Mouse (Mus musculus): Measurements from ENCODE around the gene H2-DMb2.

DNA sequence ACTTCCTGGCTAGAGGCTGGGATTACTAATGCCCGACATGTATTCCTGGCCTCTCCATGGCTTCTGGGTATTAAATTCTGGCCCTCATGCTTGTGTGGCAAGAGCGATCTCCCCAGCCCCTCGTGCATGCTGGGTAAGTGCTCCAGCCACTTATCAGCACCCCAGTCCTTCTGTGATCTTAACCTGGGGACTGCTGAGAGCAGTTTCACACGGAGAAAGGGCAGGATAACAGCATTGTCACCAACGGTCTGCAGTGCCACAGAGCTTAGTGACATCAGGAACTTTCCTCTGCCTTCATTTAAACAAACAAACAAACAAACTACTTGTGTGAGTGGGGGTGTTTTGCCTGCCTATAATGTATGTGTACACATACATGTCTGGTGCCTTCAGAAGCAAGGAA, 2.9 kb upstream of the H2-DMb2 start:
- TF ChIP-seq POLR2A (IDR thresholded peaks at IDR 0.05; ENCODE audit: control insufficient read depth, low read depth, low read length) (no peak), CTCF (IDR thresholded peaks at IDR 0.05; ENCODE audit: control insufficient read depth, insufficient read depth, insufficient replicate concordance, low read depth, low read length) (no peak)
